Mouse (Mus musculus): ENCODE measurements around the gene Actrt2. TPM values are rescaled to one million over a fixed set of nuclear protein-coding genes. Genes with fewer than 3 reads are reported as not detected.

The Actrt2 gene
- polyA plus RNA-seq, 1 experiment, result not detected

DNA sequence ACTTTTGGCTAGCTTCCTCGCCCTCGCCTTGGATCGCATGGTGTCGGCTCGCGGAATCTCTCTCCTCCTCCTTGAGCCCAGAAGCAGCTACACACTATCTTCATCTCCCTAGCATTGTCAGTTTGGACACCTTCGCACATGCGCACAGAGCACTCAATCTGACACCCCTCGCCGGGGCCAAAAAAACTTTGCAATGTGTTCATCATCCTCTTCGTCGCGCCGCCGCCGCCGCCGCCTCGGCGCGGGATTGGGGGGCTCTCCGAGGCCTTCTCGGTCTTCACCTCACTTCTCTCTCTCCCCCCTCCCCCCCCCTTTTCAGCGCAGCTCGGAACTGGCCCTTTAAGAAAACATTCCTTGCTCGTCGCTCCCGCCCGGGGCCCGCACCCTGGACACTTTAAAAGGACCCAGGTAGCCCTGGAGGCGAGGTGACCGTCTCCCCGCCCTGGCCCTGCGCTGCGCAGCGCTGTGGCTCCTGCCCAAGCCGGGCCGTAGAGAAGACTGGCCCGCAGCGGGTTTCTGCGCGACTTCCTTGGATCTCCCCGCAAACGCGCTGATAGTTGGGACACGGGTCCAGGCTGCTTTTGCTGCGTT, 30.9 kb downstream of the Actrt2 start, which contains the start of gene Prdm16:
Prdm16 (minus strand) TSS at position 153 of the 591 bp plus-strand sequence.
- Histone ChIP-seq H3K4me3 (ENCODE audit: insufficient read depth, low read depth, low read length) (peak within 1 kb of the TSS; percentile 41), H3K4me1 (ENCODE audit: control insufficient read depth, insufficient read depth, low read length) (peaks cover 20% of the 10 kb centered on the region), H3K27ac (ENCODE audit: insufficient read depth, low read depth, low read length) (peak within 1 kb of the TSS; percentile 6; the same call in 1 of the 2 replicates)
- WGBS, result 1% methylated on average over 47 of the region's 47 CpGs
- TF ChIP-seq POLR2A (IDR thresholded peaks at IDR 0.05; ENCODE audit: insufficient read depth, low read depth, low read length) (0 out of 2 replicates have a peak, but pooled peaks have one; percentile 26), CTCF (IDR thresholded peaks at IDR 0.05; ENCODE audit: insufficient read depth, low read depth, low read length) (no peak)

GRCm38 (mm10) chr4:154636053-154636433, 31.6 kb downstream of the Actrt2 start:
- WGBS, result 1% methylated on average over 28 of the region's 30 CpGs
- Histone ChIP-seq H3K27ac (ENCODE audit: insufficient read depth, low read depth, low read length) (peak overlapping the region; percentile 6; the same call in 1 of the 2 replicates), H3K4me1 (ENCODE audit: control insufficient read depth, insufficient read depth, low read length) (peaks cover 20% of the 10 kb centered on the region), H3K4me3 (ENCODE audit: insufficient read depth, low read depth, low read length) (peak overlapping the region; percentile 41)
- no peak for TF ChIP-seq POLR2A (IDR thresholded peaks at IDR 0.05; ENCODE audit: insufficient read depth, low read depth, low read length)
- no peak for TF ChIP-seq CTCF (IDR thresholded peaks at IDR 0.05; ENCODE audit: insufficient read depth, low read depth, low read length)

GRCm38 (mm10) chr4:154635241-154636052, 32.2 kb downstream of the Actrt2 start:
- TF ChIP-seq POLR2A (IDR thresholded peaks at IDR 0.05; ENCODE audit: insufficient read depth, low read depth, low read length) (no peak), CTCF (IDR thresholded peaks at IDR 0.05; ENCODE audit: insufficient read depth, low read depth, low read length) (no peak)
- Histone ChIP-seq H3K4me1 (ENCODE audit: control insufficient read depth, insufficient read depth, low read length) (peaks cover 20% of the 10 kb centered on the region), H3K4me3 (ENCODE audit: insufficient read depth, low read depth, low read length) (peak overlapping the region; percentile 41), H3K27ac (ENCODE audit: insufficient read depth, low read depth, low read length) (peak overlapping the region; percentile 45; the same call in 1 of the 2 replicates)
- 1% methylated on average over 94 of the region's 94 CpGs for WGBS

- TF ChIP-seq CTCF (IDR thresholded peaks at IDR 0.05; ENCODE audit: insufficient read depth, low read depth, low read length), result no peak
- TF ChIP-seq POLR2A (IDR thresholded peaks at IDR 0.05; ENCODE audit: insufficient read depth, low read depth, low read length), result no peak
- H3K4me1 ChIP-seq (ENCODE audit: control insufficient read depth, insufficient read depth, low read length), result peaks cover 20% of the 10 kb centered on the region
- H3K27ac ChIP-seq (ENCODE audit: insufficient read depth, low read depth, low read length), result peak overlapping the region; percentile 45; the same call in 1 of the 2 replicates
- 19% methylated on average over 44 of the region's 44 CpGs for WGBS
- H3K4me3 ChIP-seq (ENCODE audit: insufficient read depth, low read depth, low read length), result peak overlapping the region; percentile 41
These were observed 33.0 kb downstream of the Actrt2 start for GRCm38 (mm10) chr4:154634470-154635240.

- WGBS, result 59% methylated on average over 3 of the region's 3 CpGs
- peaks cover 20% of the 10 kb centered on the region for H3K4me1 ChIP-seq (ENCODE audit: control insufficient read depth, insufficient read depth, low read length)
- no peak for TF ChIP-seq POLR2A (IDR thresholded peaks at IDR 0.05; ENCODE audit: insufficient read depth, low read depth, low read length)
- TF ChIP-seq CTCF (IDR thresholded peaks at IDR 0.05; ENCODE audit: insufficient read depth, low read depth, low read length), result no peak
- H3K27ac ChIP-seq (ENCODE audit: insufficient read depth, low read depth, low read length), result peak overlapping the region; percentile 45
- peak overlapping the region; percentile 41; the same call in 1 of the 2 replicates for H3K4me3 ChIP-seq (ENCODE audit: insufficient read depth, low read depth, low read length)
These were observed 33.7 kb downstream of the Actrt2 start for GRCm38 (mm10) chr4:154634001-154634400.

DNA sequence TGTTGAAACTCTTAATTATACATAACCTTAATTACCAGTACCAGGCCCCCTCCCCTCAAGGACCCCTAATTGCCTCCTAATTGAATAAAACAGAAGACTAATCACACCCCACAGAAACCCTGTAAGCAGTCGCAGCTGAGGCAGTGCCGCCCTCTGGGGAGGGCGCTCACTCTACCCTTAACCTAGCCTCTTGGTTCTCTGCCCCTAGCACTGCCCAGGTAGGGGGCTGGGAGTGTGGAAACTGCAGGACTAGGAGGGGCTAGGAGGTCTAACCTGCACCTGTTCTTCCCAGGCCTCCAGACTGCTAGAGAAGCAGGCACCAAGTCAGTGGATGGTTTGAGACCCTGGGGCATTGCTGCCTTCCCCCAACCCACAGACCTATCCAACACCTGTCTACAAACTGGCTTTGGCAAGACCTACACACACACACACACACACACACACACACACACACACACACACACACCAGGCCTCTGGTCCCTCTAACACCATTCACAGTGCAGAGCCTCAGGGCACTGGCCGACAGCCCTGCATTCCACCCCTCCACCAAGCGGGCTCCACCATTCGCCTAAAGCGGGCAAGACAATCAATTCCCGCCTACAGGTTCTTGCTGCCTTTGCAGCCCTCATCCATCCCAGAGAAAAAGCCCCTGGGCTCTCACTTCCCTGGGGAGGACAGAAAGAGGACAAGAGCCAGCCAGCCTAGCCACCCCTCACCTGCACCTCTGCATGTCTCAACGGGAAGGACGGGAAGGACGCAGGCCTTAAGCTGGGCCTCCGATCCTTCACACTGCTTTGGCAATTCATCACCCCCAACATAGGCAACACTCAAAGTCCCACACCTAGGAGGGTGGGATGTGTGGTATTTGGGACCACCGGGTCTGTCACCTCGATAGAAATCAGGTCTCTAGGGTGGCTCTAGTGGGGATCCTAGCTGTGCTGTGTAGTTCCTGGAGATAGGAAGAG, 34.6 kb downstream of the Actrt2 start:
- 55% methylated on average over 14 of the region's 14 CpGs for WGBS

DNA sequence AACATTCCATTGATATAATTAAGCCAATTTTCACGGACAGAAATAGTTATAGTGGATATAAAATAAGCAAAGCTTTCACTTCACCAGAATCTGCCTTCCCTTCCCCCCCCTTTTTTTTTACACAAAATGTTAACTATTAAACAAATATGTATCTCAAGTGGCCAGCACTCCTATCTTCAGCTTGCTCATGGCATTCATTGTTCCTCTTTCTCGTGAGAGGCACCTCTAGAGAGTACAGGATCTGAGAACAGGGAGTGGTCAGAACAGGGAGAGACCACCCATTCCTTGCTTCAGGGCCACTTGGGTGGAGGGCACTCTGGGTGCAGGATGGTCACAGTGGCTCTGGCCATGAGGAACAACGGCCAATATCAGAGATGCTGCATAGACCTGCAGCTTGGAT, 36.9 kb downstream of the Actrt2 start:
- Histone ChIP-seq H3K4me1 (ENCODE audit: control insufficient read depth, insufficient read depth, low read length) (peaks cover 8% of the 10 kb centered on the region; the same call in 1 of the 2 replicates), H3K4me3 (ENCODE audit: insufficient read depth, low read depth, low read length) (no peak overlapping the region), H3K27ac (ENCODE audit: insufficient read depth, low read depth, low read length) (no peak overlapping the region)
- WGBS, result 73% methylated on average over 3 of the region's 3 CpGs
- TF ChIP-seq POLR2A (IDR thresholded peaks at IDR 0.05; ENCODE audit: insufficient read depth, low read depth, low read length), result no peak
- no peak for TF ChIP-seq CTCF (IDR thresholded peaks at IDR 0.05; ENCODE audit: insufficient read depth, low read depth, low read length)

More for the DNA sequence above, 34.6 kb downstream of the Actrt2 start:
- peak overlapping the region; percentile 23 for H3K4me3 ChIP-seq (ENCODE audit: insufficient read depth, low read depth, low read length)
- no peak for TF ChIP-seq CTCF (IDR thresholded peaks at IDR 0.05; ENCODE audit: insufficient read depth, low read depth, low read length)
- peak overlapping the region; percentile 45 for H3K27ac ChIP-seq (ENCODE audit: insufficient read depth, low read depth, low read length)
- H3K4me1 ChIP-seq (ENCODE audit: control insufficient read depth, insufficient read depth, low read length), result peaks cover 20% of the 10 kb centered on the region

All from olfactory bulb, adult 2 months (tissue).